Mouse (Mus musculus) limb, embryonic 12.5 days (tissue): ENCODE measurements at regions not wholly inside any gene's neighbourhood (a gene's known extent, or its start where the extent isn't known, plus 50 kb on each side); places are given as distances from the start of the nearest gene placed in this dataset. TPM values are rescaled to one million over a fixed set of nuclear protein-coding genes. Genes with fewer than 3 reads are reported as not detected.

Experiments
- ATAC-seq: fragments of 200-750 bp; cut with Nextera tagmentation; 2 replicates; pipeline ENCODE4 v1.8.0; 2017; ENCODE audit warnings: low read depth, moderate TSS enrichment; ENCODE audit not compliant: insufficient number of reproducible peaks, insufficient read depth, low FRiP score, low TSS enrichment
- H3K27ac ChIP-seq: fragments of 300-500 bp; sonication (generic); 2 replicates; pipeline ENCODE4 v1.5.1; 2016; ENCODE audit warnings: mild to moderate bottlenecking, moderate library complexity
- H3K27me3 ChIP-seq: fragments of 300-500 bp; sonication (generic); 2 replicates; pipeline ENCODE4 v1.6.1; 2016; ENCODE audit warnings: mild to moderate bottlenecking, moderate library complexity
- H3K36me3 ChIP-seq: fragments of 300-500 bp; sonication (generic); 2 replicates; pipeline ENCODE4 v1.6.1; 2016; ENCODE audit warnings: mild to moderate bottlenecking, moderate library complexity
- H3K4me1 ChIP-seq: fragments of 300-500 bp; sonication (generic); replicated peaks from 2 replicates; pipeline ENCODE4 v1.6.1; 2016
- H3K4me2 ChIP-seq: fragments of 300-500 bp; sonication (generic); 2 replicates; pipeline ENCODE4 v1.6.1; 2016; ENCODE audit warnings: mild to moderate bottlenecking, moderate library complexity
- H3K4me3 ChIP-seq: fragments of 300-500 bp; sonication (generic); replicated peaks from 2 replicates; pipeline ENCODE4 v1.5.1; 2016; ENCODE audit warnings: mild to moderate bottlenecking
- H3K9ac ChIP-seq: fragments of 300-500 bp; sonication (generic); replicated peaks from 2 replicates; pipeline ENCODE4 v1.6.1; 2016; ENCODE audit warnings: mild to moderate bottlenecking, moderate library complexity
- H3K9me3 ChIP-seq: fragments of 300-500 bp; sonication (generic); 2 replicates; pipeline ENCODE4 v1.6.1; 2016; ENCODE audit warnings: mild to moderate bottlenecking, moderate library complexity
- WGBS: fragments of 180-500 bp; shearing (Covaris S2); methylation state at CpG from one replicate; pipeline ENCODE4 v1.1.7; 2016; 5-methylcytosine and 5-hydroxymethylcytosine counted together
- microRNA-seq: library from miRNA; unstranded; fragments of <30 nt; microRNA quantifications from one replicate; pipeline ENCODE4, GENCODE M21; 2017

- no peaks in the 10 kb centered on the region for H3K4me1 ChIP-seq
- H3K36me3 ChIP-seq = no peaks in the 10 kb centered on the region
- H3K9ac ChIP-seq = no peak overlapping the region
- no peak overlapping the region for H3K4me3 ChIP-seq
- no peaks in the 10 kb centered on the region for H3K27me3 ChIP-seq
- no peak overlapping the region for H3K27ac ChIP-seq
- no peak overlapping the region for H3K4me2 ChIP-seq
- WGBS = 73% methylated on average over 7 of the region's 7 CpGs
- no peaks in the 10 kb centered on the region for H3K9me3 ChIP-seq
- no peak for ATAC-seq
Measured at GRCm38 (mm10) chr1:168502266-168502665, 70.2 kb upstream of the Pbx1 start.

DNA sequence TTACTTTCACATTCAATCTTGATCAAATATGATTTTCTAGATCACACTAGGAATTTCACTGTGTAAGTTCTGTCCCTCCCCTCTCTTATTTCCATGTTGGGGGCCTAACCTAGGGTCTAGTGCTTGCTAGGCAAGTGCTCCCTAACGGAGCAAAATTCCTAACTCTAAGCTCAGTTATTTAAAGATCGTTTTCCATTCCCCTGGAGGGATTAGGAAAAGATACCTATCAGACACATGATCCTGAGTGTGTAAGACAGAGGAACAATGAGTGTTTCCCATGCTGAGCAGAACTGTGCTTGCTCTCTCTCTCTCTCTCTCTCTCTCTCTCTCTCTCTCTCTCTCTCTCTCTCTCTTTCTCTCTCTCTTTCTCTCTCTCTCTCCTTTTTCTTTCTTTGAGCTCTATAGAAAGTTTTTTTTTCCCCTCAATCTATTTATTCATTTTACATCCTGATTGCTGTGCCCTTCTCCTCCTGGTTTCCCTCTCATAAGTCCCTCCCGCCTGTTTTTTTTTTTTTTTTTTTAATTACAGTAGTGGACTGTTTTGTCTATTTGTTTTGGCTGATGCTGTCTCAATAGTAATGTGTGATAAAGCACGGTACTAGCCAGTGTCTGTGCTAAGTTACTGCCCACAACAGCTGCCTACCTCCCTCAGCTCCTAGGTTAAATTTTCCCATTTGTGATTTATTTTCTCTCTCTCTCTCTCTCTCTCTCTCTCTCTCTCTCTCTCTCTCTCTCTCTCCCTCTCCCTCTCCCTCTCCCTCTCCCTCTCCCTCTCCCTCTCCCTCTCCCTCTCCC is 69.5 kb upstream of the Pbx1 start:
- Histone ChIP-seq H3K4me2 (no peak overlapping the region), H3K9ac (no peak overlapping the region), H3K27me3 (no peaks in the 10 kb centered on the region), H3K9me3 (no peaks in the 10 kb centered on the region), H3K27ac (no peak overlapping the region), H3K36me3 (no peaks in the 10 kb centered on the region), H3K4me1 (no peaks in the 10 kb centered on the region), H3K4me3 (no peak overlapping the region)
- WGBS = 32% methylated on average over 3 of the region's 4 CpGs
- no peak for ATAC-seq

DNA sequence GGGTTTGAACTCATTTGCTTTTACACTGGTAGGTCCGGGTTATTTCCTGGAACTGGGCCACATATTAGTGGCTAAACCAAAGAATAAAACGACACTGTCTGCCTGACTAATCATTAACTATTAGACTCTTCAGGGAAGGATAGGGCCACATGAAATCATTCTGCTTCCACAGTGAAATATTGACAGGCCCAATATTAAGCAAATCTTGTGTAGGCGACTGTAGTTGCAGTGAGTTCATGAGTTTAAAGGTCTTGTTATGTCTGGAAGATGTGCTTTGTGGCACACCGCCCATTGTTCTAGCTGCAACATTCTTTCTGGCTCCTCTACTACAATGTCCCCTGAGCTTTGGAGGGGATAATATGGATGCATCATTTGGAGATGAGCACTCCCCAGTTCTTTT is 65.7 kb upstream of the Pbx1 start:
- ATAC-seq = no peak

GRCm38 (mm10) chr1:168495687-168496527 is 63.8 kb upstream of the Pbx1 start:
- Histone ChIP-seq H3K36me3 (no peaks in the 10 kb centered on the region), H3K4me2 (no peak overlapping the region), H3K4me1 (peaks cover 3% of the 10 kb centered on the region; the same call in 1 of the 2 replicates), H3K9ac (no peak overlapping the region), H3K27ac (no peak overlapping the region), H3K4me3 (no peak overlapping the region), H3K27me3 (no peaks in the 10 kb centered on the region), H3K9me3 (no peaks in the 10 kb centered on the region)
- no peak for ATAC-seq
- 65% methylated on average over 13 of the region's 13 CpGs for WGBS

More for the DNA sequence above, 65.7 kb upstream of the Pbx1 start:
- H3K4me3 ChIP-seq = no peak overlapping the region
- H3K4me2 ChIP-seq = no peak overlapping the region
- no peak overlapping the region for H3K27ac ChIP-seq
- no peaks in the 10 kb centered on the region for H3K27me3 ChIP-seq
- no peak overlapping the region for H3K9ac ChIP-seq
- H3K36me3 ChIP-seq = no peaks in the 10 kb centered on the region
- H3K4me1 ChIP-seq = peaks cover 3% of the 10 kb centered on the region; the same call in 1 of the 2 replicates
- H3K9me3 ChIP-seq = no peaks in the 10 kb centered on the region
- 87% methylated on average over 4 of the region's 4 CpGs for WGBS

- Histone ChIP-seq H3K27me3 (no peaks in the 10 kb centered on the region), H3K36me3 (no peaks in the 10 kb centered on the region), H3K4me2 (no peak overlapping the region), H3K4me1 (no peaks in the 10 kb centered on the region), H3K27ac (no peak overlapping the region), H3K9ac (no peak overlapping the region), H3K4me3 (no peak overlapping the region), H3K9me3 (no peaks in the 10 kb centered on the region)
- 82% methylated on average over 7 of the region's 7 CpGs for WGBS
- no peak for ATAC-seq
Measured at GRCm38 (mm10) chr1:168487492-168487891, 55.4 kb upstream of the Pbx1 start.

- ATAC-seq = no peak
- H3K4me1 ChIP-seq = no peaks in the 10 kb centered on the region
- H3K4me3 ChIP-seq = no peak overlapping the region
- H3K9me3 ChIP-seq = no peaks in the 10 kb centered on the region
- no peak overlapping the region for H3K4me2 ChIP-seq
- no peak overlapping the region for H3K9ac ChIP-seq
- no peaks in the 10 kb centered on the region for H3K36me3 ChIP-seq
- H3K27me3 ChIP-seq = no peaks in the 10 kb centered on the region
- no peak overlapping the region for H3K27ac ChIP-seq
- WGBS = 76% methylated on average over 13 of the region's 13 CpGs
Measured at GRCm38 (mm10) chr1:168483651-168484050, 51.6 kb upstream of the Pbx1 start.

Small RNA genes lying in the stretch of these regions (microRNA-seq; reads per million reads assigned to microRNA genes)
- gene Mir6348 (not detected), gene Mir6354 (not detected)
